Mouse (Mus musculus) embryonic facial prominence, embryonic 15.5 days (tissue): ENCODE results near the gene Rasl10b. TPM values are rescaled to one million over a fixed set of nuclear protein-coding genes. Genes with fewer than 3 reads are reported as not detected.

Experiments used
- ATAC-seq: fragments of 200-750 bp; cut with Nextera tagmentation; 2 replicates; pipeline ENCODE4 v1.8.0; 2017; ENCODE audit warnings: low read depth, moderate TSS enrichment; ENCODE audit not compliant: insufficient number of reproducible peaks, low FRiP score, low TSS enrichment
- H3K27ac ChIP-seq: fragments of 300-500 bp; sonication (generic); replicated peaks from 2 replicates; pipeline ENCODE4 v1.5.1; 2015; ENCODE audit warnings: mild to moderate bottlenecking, inconsistent platforms
- H3K27me3 ChIP-seq: fragments of 300-500 bp; sonication (generic); 2 replicates; pipeline ENCODE4 v1.6.1; 2015; ENCODE audit warnings: inconsistent platforms
- H3K36me3 ChIP-seq: fragments of 300-500 bp; sonication (generic); 2 replicates; pipeline ENCODE4 v1.6.1; 2015; ENCODE audit warnings: mild to moderate bottlenecking, inconsistent platforms
- H3K4me1 ChIP-seq: fragments of 300-500 bp; sonication (generic); 2 replicates; pipeline ENCODE4 v1.6.1; 2015; ENCODE audit warnings: inconsistent platforms
- H3K4me2 ChIP-seq: fragments of 300-500 bp; sonication (generic); replicated peaks from 2 replicates; pipeline ENCODE4 v1.6.1; 2015; ENCODE audit warnings: mild to moderate bottlenecking, inconsistent platforms
- H3K4me3 ChIP-seq: fragments of 300-500 bp; sonication (generic); replicated peaks from 2 replicates; pipeline ENCODE4 v1.5.1; 2015; ENCODE audit warnings: mild to moderate bottlenecking, inconsistent platforms
- H3K9ac ChIP-seq: fragments of 300-500 bp; sonication (generic); 2 replicates; pipeline ENCODE4 v1.6.1; 2015; ENCODE audit warnings: inconsistent platforms
- H3K9me3 ChIP-seq: fragments of 300-500 bp; sonication (generic); replicated peaks from 2 replicates; pipeline ENCODE4 v1.6.1; 2016; ENCODE audit warnings: inconsistent platforms
- WGBS: fragments of 180-500 bp; shearing (Covaris S2); methylation state at CpG from one replicate; pipeline ENCODE4 v1.1.7; 2015; 5-methylcytosine and 5-hydroxymethylcytosine counted together
- polyA plus RNA-seq: library from polyadenylated mRNA; unstranded; fragments of >200 nt; fragmentation: Nextera tagmentation; extraction: Ambion mirVana; gene quantifications from 2 replicates; pipeline ENCODE4 v1.2.1, GENCODE M21; 2015

The Rasl10b gene
- polyA plus RNA-seq, 1 experiment from 2014 or later: 3.2 TPM

DNA sequence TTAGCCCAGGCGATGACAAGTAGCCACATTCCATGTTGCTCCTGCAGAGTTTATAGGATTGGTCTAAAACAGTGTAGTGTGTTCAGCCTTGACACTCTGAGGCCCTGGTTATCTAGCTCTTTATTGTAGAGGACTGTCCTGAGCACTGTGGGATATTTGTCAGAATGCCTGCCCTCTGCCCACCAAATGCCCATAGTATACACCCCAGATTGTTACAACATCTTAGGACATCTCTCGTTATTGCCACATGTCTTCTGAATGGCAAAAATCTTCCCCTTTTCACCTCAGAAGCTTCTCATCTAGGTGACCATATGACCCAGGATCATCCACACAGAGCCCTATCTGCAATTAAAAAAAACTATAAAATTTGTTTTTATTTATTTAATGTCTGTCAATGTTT lies 23.6 kb downstream of the Rasl10b start:
- 81% methylated on average over 2 of the region's 2 CpGs for WGBS
- Histone ChIP-seq H3K27me3 (peaks cover 20% of the 10 kb centered on the region), H3K9ac (no peak overlapping the region), H3K27ac (no peak overlapping the region), H3K9me3 (no peaks in the 10 kb centered on the region), H3K4me3 (no peak overlapping the region), H3K4me1 (0 out of 2 replicates have a peak, but pooled peaks cover 5% of the 10 kb centered on the region), H3K4me2 (no peak overlapping the region), H3K36me3 (no peaks in the 10 kb centered on the region)
- no peak for ATAC-seq

DNA sequence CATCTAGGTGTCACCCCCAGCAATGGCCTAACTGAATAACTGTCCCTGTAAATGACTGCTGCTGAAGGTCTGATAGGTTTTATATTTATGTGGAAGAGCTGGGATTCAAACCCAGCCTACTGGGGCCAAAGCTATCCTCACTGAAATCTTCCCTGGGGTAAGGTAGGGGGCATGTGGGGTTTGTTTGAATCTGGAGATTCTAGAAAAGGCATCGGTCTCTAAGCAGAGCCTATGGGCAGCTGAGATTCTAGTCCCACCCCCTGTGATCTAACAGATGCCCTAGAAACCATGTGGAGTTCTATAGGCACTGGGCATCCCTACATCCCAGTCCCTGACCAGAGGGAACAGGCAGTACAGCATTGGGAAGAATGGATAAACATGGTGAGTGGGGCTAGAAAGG lies 28.4 kb downstream of the Rasl10b start, which contains the start of gene 1700020L24Rik:
1700020L24Rik (plus strand) TSS at position 301 of the 400 bp plus-strand sequence.
- ATAC-seq: no peak
- Histone ChIP-seq H3K4me1 (peaks cover 4% of the 10 kb centered on the region), H3K27ac (no peak within 1 kb of the TSS), H3K9ac (no peak within 1 kb of the TSS), H3K9me3 (no peaks in the 10 kb centered on the region), H3K36me3 (no peaks in the 10 kb centered on the region), H3K4me3 (no peak within 1 kb of the TSS), H3K27me3 (peaks cover 20% of the 10 kb centered on the region), H3K4me2 (no peak within 1 kb of the TSS)
- WGBS: 73% methylated on average over 1 of the region's 1 CpGs

DNA sequence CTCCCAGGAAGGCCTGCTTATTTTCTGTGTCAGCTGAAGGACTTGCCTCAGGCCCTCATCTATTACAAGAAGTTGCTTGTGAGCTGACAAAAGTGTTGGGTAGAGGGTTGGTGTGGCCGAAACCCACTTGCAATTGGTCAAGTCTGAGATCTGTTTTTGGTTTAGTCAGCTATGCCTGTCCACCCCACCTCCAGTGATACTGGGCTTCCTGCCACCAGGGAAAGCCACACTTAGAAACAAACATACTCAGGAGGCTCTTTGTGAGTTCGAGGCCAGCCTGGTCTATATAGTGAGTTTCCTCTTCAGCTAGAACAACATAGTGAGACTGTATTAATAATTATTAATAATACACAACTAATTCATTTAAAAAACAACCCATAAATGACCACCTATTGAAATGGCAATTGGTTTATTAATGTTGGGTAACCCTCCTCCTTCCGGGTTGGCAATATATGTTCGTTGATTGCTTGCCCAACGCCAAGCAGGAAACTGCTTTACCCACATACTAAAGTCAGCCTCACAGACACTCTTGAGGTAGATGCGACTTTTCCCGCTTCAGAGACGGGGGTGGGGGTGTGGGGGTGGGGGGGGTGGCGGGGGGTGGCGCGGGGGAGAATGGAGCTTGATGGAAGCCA lies 30.6 kb downstream of the Rasl10b start:
- no peak for ATAC-seq
- H3K4me1 ChIP-seq: peaks cover 15% of the 10 kb centered on the region
- H3K27ac ChIP-seq: no peak overlapping the region
- H3K27me3 ChIP-seq: peaks cover 42% of the 10 kb centered on the region
- no peak overlapping the region for H3K9ac ChIP-seq
- peak overlapping the region; percentile 88 for H3K4me2 ChIP-seq
- WGBS: 32% methylated on average over 11 of the region's 11 CpGs
- no peaks in the 10 kb centered on the region for H3K36me3 ChIP-seq
- H3K4me3 ChIP-seq: peak overlapping the region; percentile 64
- H3K9me3 ChIP-seq: no peaks in the 10 kb centered on the region

DNA sequence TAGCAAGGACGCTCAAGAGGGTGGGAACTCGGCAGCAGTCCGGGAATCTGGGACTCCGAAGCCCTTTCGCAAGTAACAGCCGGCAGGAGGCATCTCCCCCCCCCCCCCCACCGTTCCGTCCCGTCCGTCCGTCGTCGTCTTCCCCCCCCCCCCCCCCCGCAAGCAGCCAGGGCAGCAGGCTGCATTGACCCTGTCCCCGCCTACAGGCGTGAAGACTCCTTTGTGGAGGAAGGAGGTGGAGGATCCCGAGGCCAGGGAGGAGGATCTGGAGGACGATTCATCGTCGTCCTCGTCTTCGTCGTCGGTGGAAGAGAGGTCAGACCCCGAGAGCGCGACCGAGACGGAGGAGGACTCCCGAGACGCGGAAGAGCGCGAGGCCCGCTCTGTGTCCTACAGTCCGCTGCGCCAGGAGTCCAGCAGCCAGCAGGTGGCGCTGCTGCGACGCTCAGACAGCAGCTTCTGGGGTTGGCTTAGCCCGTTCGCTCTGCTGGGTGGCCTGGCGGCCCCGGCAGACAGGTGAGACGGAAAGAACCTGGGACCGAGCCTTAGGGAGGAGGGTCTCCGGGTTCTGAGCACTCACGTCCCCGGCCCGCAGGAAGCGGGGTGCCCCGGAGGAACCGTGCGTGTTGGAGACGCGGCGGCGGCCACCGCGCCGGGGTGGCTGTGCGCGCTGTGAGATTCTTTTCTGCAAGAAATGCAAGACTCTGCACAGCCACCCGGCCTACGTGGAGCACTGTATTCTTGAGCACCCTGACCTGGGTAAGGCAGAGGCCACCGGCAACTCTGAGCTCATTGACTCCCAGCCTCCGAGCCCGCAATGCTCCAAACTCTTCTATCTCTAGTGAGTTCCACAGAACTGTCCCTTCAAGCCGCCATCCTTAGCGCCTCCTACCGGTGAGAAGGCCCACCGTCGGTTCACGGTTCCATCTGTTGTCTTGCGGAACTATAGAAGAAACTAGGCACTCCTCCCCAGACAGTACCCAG lies 31.4 kb downstream of the Rasl10b start:
- Histone ChIP-seq H3K27me3 (peaks cover 46% of the 10 kb centered on the region), H3K36me3 (no peaks in the 10 kb centered on the region), H3K27ac (no peak overlapping the region), H3K9ac (peak overlapping the region; percentile 33), H3K4me1 (peaks cover 21% of the 10 kb centered on the region), H3K9me3 (no peaks in the 10 kb centered on the region), H3K4me3 (peak overlapping the region; percentile 64), H3K4me2 (peak overlapping the region; percentile 88)
- peak; percentile 89 for ATAC-seq
- WGBS: under 1% methylated on average over 65 of the region's 75 CpGs

DNA sequence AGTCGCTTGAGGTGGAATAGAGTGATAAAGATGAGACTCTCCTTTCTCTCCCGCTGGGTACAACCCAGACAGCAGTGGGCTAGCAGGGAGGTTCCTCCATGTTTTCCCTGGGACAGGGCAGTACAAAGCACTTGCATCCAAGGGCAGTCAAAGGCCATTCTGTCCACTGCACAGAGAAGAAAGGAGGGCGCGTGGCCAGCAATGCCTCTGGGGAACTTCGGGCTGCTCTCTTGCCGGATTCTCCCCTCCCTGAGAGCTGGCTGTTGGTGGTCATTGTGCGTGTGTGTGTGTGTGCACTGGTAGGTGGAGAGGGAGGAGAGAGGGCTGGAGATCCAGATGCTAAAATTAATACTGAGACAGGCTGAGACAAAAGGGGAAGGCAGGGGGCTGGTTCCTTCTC lies 32.3 kb downstream of the Rasl10b start:
- Histone ChIP-seq H3K36me3 (no peaks in the 10 kb centered on the region), H3K9ac (no peak overlapping the region), H3K27me3 (peaks cover 54% of the 10 kb centered on the region), H3K4me1 (peaks cover 21% of the 10 kb centered on the region), H3K4me3 (peak overlapping the region; percentile 64; the same call in 1 of the 2 replicates), H3K9me3 (no peaks in the 10 kb centered on the region), H3K4me2 (peak overlapping the region; percentile 88), H3K27ac (no peak overlapping the region)
- WGBS: 35% methylated on average over 7 of the region's 7 CpGs
- no peak for ATAC-seq

DNA sequence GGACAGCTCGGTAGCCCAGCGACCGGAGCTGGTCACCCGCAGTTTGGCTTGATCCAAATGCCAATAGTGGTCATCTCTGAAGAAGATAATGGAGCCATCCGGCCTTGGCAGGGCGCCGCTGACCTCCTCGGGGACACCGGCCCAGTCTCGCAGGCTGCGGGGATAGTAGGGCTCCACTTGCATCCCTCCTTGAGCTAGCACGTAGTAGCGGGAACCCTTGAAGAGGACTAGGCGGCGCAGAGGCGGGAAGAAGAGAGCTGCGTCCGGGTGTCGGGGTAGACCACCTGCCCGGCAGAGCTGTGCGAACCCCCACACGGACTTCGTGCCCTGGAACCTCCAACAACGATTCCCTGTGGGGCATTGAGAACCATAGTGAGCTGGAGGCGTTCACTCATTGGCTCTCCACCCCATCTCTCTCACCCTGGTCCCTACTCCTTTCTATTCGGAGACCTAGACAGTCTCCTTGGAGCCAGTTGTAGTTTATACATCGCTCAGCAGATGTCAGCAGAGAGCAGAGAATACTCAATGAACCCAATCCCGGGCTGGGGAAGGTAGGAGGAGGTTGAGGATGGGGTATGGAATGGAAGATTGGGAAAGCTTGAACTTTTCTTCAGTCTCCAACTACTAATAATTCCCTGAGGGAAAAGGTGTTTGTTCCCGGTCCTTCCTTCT lies 33.8 kb downstream of the Rasl10b start:
- H3K4me2 ChIP-seq: peak overlapping the region; percentile 36
- H3K27me3 ChIP-seq: peaks cover 62% of the 10 kb centered on the region
- no peak overlapping the region for H3K9ac ChIP-seq
- H3K36me3 ChIP-seq: no peaks in the 10 kb centered on the region
- H3K4me1 ChIP-seq: peaks cover 24% of the 10 kb centered on the region
- WGBS: 12% methylated on average over 29 of the region's 29 CpGs
- H3K27ac ChIP-seq: no peak overlapping the region
- no peaks in the 10 kb centered on the region for H3K9me3 ChIP-seq
- ATAC-seq: no peak
- H3K4me3 ChIP-seq: peak overlapping the region; percentile 17

DNA sequence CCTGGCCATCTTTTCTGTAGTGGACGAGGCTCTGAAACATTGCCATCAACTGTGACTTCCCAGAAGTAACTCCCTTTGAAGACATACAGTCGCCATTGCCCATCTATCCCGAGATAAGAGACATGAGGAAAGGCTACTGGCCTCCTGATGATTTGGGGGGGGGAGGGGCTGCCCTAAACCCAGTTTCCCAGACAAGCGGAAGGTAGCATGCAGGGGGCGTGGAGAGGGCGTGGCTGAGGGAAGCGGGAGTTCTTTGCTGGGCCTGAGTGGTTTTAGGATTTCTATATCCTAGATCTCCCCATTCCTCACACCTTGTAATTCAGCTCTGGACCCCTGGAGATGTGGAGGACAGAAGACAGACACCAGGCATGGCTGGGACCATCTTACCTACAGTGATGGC lies 34.9 kb downstream of the Rasl10b start:
- WGBS: 12% methylated on average over 7 of the region's 7 CpGs
- no peak overlapping the region for H3K4me2 ChIP-seq

DNA sequence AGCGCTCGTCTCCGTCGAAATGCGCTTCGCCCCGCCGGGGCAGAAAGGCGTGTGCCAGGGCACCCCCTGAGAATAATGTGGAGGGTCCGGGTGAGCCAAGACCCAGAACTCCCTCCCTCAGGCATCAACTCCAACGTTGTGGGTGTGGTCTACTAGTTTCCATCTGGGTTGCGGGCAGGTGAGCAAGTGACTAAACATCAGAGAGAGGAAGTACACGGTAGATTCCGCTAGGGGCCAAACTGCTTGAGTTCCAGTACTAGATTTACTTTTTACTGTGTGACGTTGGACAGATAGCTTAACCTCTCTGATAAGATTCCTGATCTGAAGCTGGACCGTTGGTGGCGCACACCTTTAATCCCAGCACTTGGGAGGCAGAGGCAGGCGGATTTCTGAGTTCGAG lies 36.1 kb downstream of the Rasl10b start:
- peaks cover 63% of the 10 kb centered on the region for H3K27me3 ChIP-seq
- no peaks in the 10 kb centered on the region for H3K36me3 ChIP-seq
- H3K27ac ChIP-seq: no peak overlapping the region
- no peaks in the 10 kb centered on the region for H3K9me3 ChIP-seq
- H3K4me1 ChIP-seq: peaks cover 35% of the 10 kb centered on the region
- 27% methylated on average over 19 of the region's 19 CpGs for WGBS
- peak overlapping the region; percentile 15 for H3K4me3 ChIP-seq
- ATAC-seq: no peak
- H3K9ac ChIP-seq: no peak overlapping the region
- H3K4me2 ChIP-seq: peak overlapping the region; percentile 44

More for the DNA sequence above, 34.9 kb downstream of the Rasl10b start:
- Histone ChIP-seq H3K27ac (no peak overlapping the region), H3K4me3 (no peak overlapping the region), H3K4me1 (peaks cover 32% of the 10 kb centered on the region), H3K9me3 (no peaks in the 10 kb centered on the region), H3K9ac (no peak overlapping the region), H3K36me3 (no peaks in the 10 kb centered on the region), H3K27me3 (peaks cover 63% of the 10 kb centered on the region)
- no peak for ATAC-seq

DNA sequence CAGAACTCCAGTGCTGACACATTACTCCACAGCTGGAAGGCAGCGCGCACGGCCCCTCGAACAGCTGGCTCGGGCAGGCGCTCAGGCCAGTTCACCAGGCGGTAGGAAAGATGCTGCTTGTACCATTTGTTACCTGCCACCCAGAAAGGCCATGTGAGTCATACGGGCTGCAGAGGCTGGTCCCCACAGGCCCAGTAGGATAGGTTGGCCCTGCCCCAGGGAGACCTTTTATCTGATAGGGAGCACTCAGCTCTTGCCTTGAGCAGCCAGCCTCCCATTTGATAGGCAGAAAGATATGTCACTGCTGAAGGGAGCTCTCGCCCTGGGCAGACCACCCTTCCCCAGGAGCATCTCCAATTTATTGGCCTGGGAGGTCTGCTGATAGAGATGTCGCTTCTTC lies 38.7 kb downstream of the Rasl10b start:
- no peaks in the 10 kb centered on the region for H3K9me3 ChIP-seq
- no peaks in the 10 kb centered on the region for H3K36me3 ChIP-seq
- peaks cover 30% of the 10 kb centered on the region for H3K4me1 ChIP-seq
- no peak overlapping the region for H3K4me3 ChIP-seq
- H3K4me2 ChIP-seq: no peak overlapping the region
- no peak for ATAC-seq
- H3K27me3 ChIP-seq: peaks cover 45% of the 10 kb centered on the region
- 57% methylated on average over 10 of the region's 10 CpGs for WGBS
- H3K27ac ChIP-seq: no peak overlapping the region
- no peak overlapping the region for H3K9ac ChIP-seq

DNA sequence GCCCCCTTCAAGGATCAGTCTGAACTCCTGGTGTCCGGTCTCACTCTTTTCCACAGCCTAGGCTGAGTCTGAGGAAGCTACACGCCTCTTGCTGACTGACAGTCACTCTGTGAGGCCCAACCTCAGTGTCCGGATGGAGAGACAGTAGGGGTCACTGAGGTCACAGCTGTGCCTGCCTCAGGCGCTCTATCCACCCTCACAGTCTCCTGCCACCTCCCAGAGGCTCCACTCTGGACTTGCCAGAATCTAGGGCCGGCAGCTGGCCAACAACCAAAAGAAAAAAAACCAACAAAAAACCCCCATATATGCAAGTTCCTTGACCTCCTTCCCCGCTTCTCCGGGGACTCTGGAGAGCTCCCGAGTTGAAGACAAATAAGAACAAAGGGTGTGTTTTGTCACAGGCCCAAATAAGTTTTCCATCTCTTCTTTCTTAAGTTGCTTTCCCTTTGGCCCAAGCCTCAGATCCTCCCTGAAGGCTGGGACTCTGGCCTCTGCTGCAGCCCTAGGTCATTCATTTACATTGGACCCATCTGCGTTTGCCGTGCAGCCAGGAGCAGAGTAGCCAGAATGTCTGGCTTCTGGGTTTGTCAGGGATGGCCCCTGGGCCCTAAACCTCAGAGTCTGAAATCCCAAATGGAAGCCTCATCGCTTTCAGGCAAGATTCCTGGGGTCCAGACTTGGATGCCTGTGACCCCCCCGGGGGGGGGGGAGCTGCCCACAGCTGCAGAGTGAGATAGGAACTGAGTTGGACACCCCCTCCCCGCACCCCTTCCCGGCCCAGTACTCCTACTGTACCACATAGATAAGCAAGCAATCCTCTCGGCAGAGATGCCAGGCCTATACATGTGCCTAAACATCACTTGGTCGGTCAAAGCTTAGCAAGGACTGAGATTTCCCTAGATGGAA lies 39.3 kb downstream of the Rasl10b start:
- 32% methylated on average over 16 of the region's 16 CpGs for WGBS
- Histone ChIP-seq H3K4me2 (no peak overlapping the region), H3K27ac (0 out of 2 replicates have a peak overlapping the region, but pooled peaks have one; percentile 40), H3K36me3 (no peaks in the 10 kb centered on the region), H3K27me3 (peaks cover 39% of the 10 kb centered on the region), H3K9ac (no peak overlapping the region), H3K4me3 (no peak overlapping the region), H3K4me1 (peaks cover 27% of the 10 kb centered on the region), H3K9me3 (no peaks in the 10 kb centered on the region)
- ATAC-seq: no peak
